Mouse (Mus musculus) midbrain, embryonic 15.5 days (tissue): ENCODE data around the gene Tdrd7. TPM values are rescaled to one million over a fixed set of nuclear protein-coding genes. Genes with fewer than 3 reads are reported as not detected.

Source experiments
- ATAC-seq: fragments of 200-750 bp; cut with Nextera tagmentation; replicated peaks from 2 replicates; pipeline ENCODE4 v1.8.0; 2017; ENCODE audit warnings: moderate TSS enrichment
- H3K27ac ChIP-seq: fragments of 300-500 bp; sonication (generic); 2 replicates; pipeline ENCODE4 v1.5.1; 2015; ENCODE audit warnings: mild to moderate bottlenecking, inconsistent platforms
- H3K27me3 ChIP-seq: fragments of 300-500 bp; sonication (generic); replicated peaks from 2 replicates; pipeline ENCODE4 v1.6.1; 2015; ENCODE audit warnings: inconsistent platforms
- H3K36me3 ChIP-seq: fragments of 300-500 bp; sonication (generic); replicated peaks from 2 replicates; pipeline ENCODE4 v1.6.1; 2015; ENCODE audit warnings: inconsistent platforms
- H3K4me1 ChIP-seq: fragments of 300-500 bp; sonication (generic); 2 replicates; pipeline ENCODE4 v1.6.1; 2015; ENCODE audit warnings: inconsistent platforms
- H3K4me2 ChIP-seq: fragments of 300-500 bp; sonication (generic); 2 replicates; pipeline ENCODE4 v1.6.1; 2015; ENCODE audit warnings: inconsistent platforms, mild to moderate bottlenecking, moderate library complexity
- H3K4me3 ChIP-seq: fragments of 300-500 bp; sonication (generic); 2 replicates; pipeline ENCODE4 v1.5.1; 2015; ENCODE audit warnings: mild to moderate bottlenecking, inconsistent platforms
- H3K9ac ChIP-seq: fragments of 300-500 bp; sonication (generic); 2 replicates; pipeline ENCODE4 v1.6.1; 2015; ENCODE audit warnings: mild to moderate bottlenecking, inconsistent platforms
- H3K9me3 ChIP-seq: fragments of 300-500 bp; sonication (generic); 2 replicates; pipeline ENCODE4 v1.6.1; 2016; ENCODE audit warnings: inconsistent platforms
- WGBS: fragments of 180-500 bp; shearing (Covaris S2); methylation state at CpG from one replicate; pipeline ENCODE4 v1.1.7; 2015; ENCODE audit warnings: mixed read lengths; 5-methylcytosine and 5-hydroxymethylcytosine counted together
- polyA plus RNA-seq: library from polyadenylated mRNA; unstranded; fragments of >200 nt; fragmentation: Nextera tagmentation; extraction: Ambion mirVana; gene quantifications from 2 replicates; pipeline ENCODE4 v1.2.1, GENCODE M21; 2015

The Tdrd7 gene
- 24.4 and 24.5 TPM in 2 replicates for polyA plus RNA-seq

GRCm38 (mm10) chr4:45964771-45965439, at the start of gene Tdrd7:
Gene Tdrd7, plus strand, starts transcription at chr4:45965334.
- Histone ChIP-seq H3K4me3 (no peak within 1 kb of the TSS), H3K4me1 (peaks cover 17% of the 10 kb centered on the region)
- 81% methylated on average over 10 of the region's 10 CpGs for WGBS

GRCm38 (mm10) chr4:45917091-45917490, 48.0 kb upstream of the Tdrd7 start:
- Histone ChIP-seq H3K27ac (no peak overlapping the region), H3K4me1 (no peaks in the 10 kb centered on the region), H3K9ac (no peak overlapping the region), H3K9me3 (no peaks in the 10 kb centered on the region), H3K4me3 (no peak overlapping the region), H3K36me3 (no peaks in the 10 kb centered on the region), H3K4me2 (no peak overlapping the region), H3K27me3 (no peaks in the 10 kb centered on the region)
- 70% methylated on average over 7 of the region's 7 CpGs for WGBS
- ATAC-seq = no peak

More at GRCm38 (mm10) chr4:45964771-45965439, at the start of gene Tdrd7:
- H3K9ac ChIP-seq = no peak within 1 kb of the TSS
- H3K4me2 ChIP-seq = no peak within 1 kb of the TSS
- H3K9me3 ChIP-seq = no peaks in the 10 kb centered on the region
- H3K27ac ChIP-seq = no peak within 1 kb of the TSS
- 0 out of 2 replicates have a peak, but pooled peaks cover 3% of the 10 kb centered on the region for H3K27me3 ChIP-seq
- ATAC-seq = no peak
- no peaks in the 10 kb centered on the region for H3K36me3 ChIP-seq

- no peaks in the 10 kb centered on the region for H3K4me1 ChIP-seq
- H3K4me3 ChIP-seq = no peak overlapping the region
- no peak for ATAC-seq
- 88% methylated on average over 10 of the region's 10 CpGs for WGBS
- no peaks in the 10 kb centered on the region for H3K36me3 ChIP-seq
- no peak overlapping the region for H3K9ac ChIP-seq
- H3K27me3 ChIP-seq = no peaks in the 10 kb centered on the region
- no peak overlapping the region for H3K4me2 ChIP-seq
- H3K27ac ChIP-seq = no peak overlapping the region
- H3K9me3 ChIP-seq = no peaks in the 10 kb centered on the region
These were observed 43.3 kb upstream of the Tdrd7 start for GRCm38 (mm10) chr4:45921663-45922435.

- ATAC-seq = no peak
- Histone ChIP-seq H3K36me3 (no peaks in the 10 kb centered on the region), H3K27me3 (no peaks in the 10 kb centered on the region), H3K9me3 (no peaks in the 10 kb centered on the region), H3K9ac (no peak overlapping the region), H3K4me1 (no peaks in the 10 kb centered on the region), H3K4me2 (no peak overlapping the region), H3K27ac (no peak overlapping the region), H3K4me3 (no peak overlapping the region)
- 91% methylated on average over 4 of the region's 4 CpGs for WGBS
These were observed 41.1 kb upstream of the Tdrd7 start for GRCm38 (mm10) chr4:45924011-45924410.

GRCm38 (mm10) chr4:45928561-45928960, 36.6 kb upstream of the Tdrd7 start:
- H3K9ac ChIP-seq = no peak overlapping the region
- no peaks in the 10 kb centered on the region for H3K9me3 ChIP-seq
- H3K4me3 ChIP-seq = no peak overlapping the region
- no peaks in the 10 kb centered on the region for H3K27me3 ChIP-seq
- H3K4me2 ChIP-seq = no peak overlapping the region
- H3K4me1 ChIP-seq = no peaks in the 10 kb centered on the region
- H3K36me3 ChIP-seq = no peaks in the 10 kb centered on the region
- no peak for ATAC-seq
- no peak overlapping the region for H3K27ac ChIP-seq
- 80% methylated on average over 4 of the region's 4 CpGs for WGBS

- no peak overlapping the region for H3K4me3 ChIP-seq
- no peak overlapping the region for H3K27ac ChIP-seq
- no peaks in the 10 kb centered on the region for H3K36me3 ChIP-seq
- no peaks in the 10 kb centered on the region for H3K9me3 ChIP-seq
- 0 out of 2 replicates have a peak overlapping the region, but pooled peaks have one; percentile 3 for H3K4me2 ChIP-seq
- no peak for ATAC-seq
- H3K4me1 ChIP-seq = no peaks in the 10 kb centered on the region
- H3K27me3 ChIP-seq = no peaks in the 10 kb centered on the region
- 31% methylated on average over 13 of the region's 13 CpGs for WGBS
- H3K9ac ChIP-seq = no peak overlapping the region
These were observed 23.5 kb upstream of the Tdrd7 start for GRCm38 (mm10) chr4:45941628-45942044.

- no peak overlapping the region for H3K4me3 ChIP-seq
- H3K27me3 ChIP-seq = no peaks in the 10 kb centered on the region
- H3K9me3 ChIP-seq = no peaks in the 10 kb centered on the region
- H3K36me3 ChIP-seq = no peaks in the 10 kb centered on the region
- ATAC-seq = no peak
- no peak overlapping the region for H3K4me2 ChIP-seq
- H3K4me1 ChIP-seq = no peaks in the 10 kb centered on the region
- WGBS = 73% methylated on average over 8 of the region's 8 CpGs
- no peak overlapping the region for H3K27ac ChIP-seq
- H3K9ac ChIP-seq = no peak overlapping the region
These were observed 17.4 kb upstream of the Tdrd7 start for GRCm38 (mm10) chr4:45947729-45948128.

GRCm38 (mm10) chr4:45949109-45949848, 15.9 kb upstream of the Tdrd7 start:
- Histone ChIP-seq H3K4me3 (no peak overlapping the region), H3K27me3 (no peaks in the 10 kb centered on the region), H3K9ac (no peak overlapping the region), H3K4me1 (no peaks in the 10 kb centered on the region), H3K27ac (no peak overlapping the region), H3K36me3 (no peaks in the 10 kb centered on the region), H3K9me3 (no peaks in the 10 kb centered on the region), H3K4me2 (no peak overlapping the region)
- no peak for ATAC-seq
- WGBS = 84% methylated on average over 7 of the region's 7 CpGs

GRCm38 (mm10) chr4:45951830-45952229, 13.3 kb upstream of the Tdrd7 start:
- Histone ChIP-seq H3K9ac (no peak overlapping the region), H3K27me3 (no peaks in the 10 kb centered on the region), H3K4me2 (no peak overlapping the region), H3K36me3 (no peaks in the 10 kb centered on the region), H3K4me3 (no peak overlapping the region), H3K4me1 (no peaks in the 10 kb centered on the region), H3K27ac (no peak overlapping the region), H3K9me3 (no peaks in the 10 kb centered on the region)
- ATAC-seq = no peak
- 94% methylated on average over 18 of the region's 18 CpGs for WGBS

- Histone ChIP-seq H3K27me3 (no peaks in the 10 kb centered on the region), H3K36me3 (no peaks in the 10 kb centered on the region), H3K9ac (no peak overlapping the region), H3K4me2 (no peak overlapping the region), H3K4me3 (no peak overlapping the region), H3K9me3 (no peaks in the 10 kb centered on the region), H3K4me1 (no peaks in the 10 kb centered on the region), H3K27ac (no peak overlapping the region)
- no peak for ATAC-seq
- 92% methylated on average over 23 of the region's 23 CpGs for WGBS
These were observed 11.9 kb upstream of the Tdrd7 start for GRCm38 (mm10) chr4:45953025-45953919.

- no peak overlapping the region for H3K9ac ChIP-seq
- H3K4me2 ChIP-seq = no peak overlapping the region
- ATAC-seq = no peak
- WGBS = 86% methylated on average over 4 of the region's 4 CpGs
- no peak overlapping the region for H3K27ac ChIP-seq
- no peak overlapping the region for H3K4me3 ChIP-seq
- no peaks in the 10 kb centered on the region for H3K36me3 ChIP-seq
- no peaks in the 10 kb centered on the region for H3K4me1 ChIP-seq
- H3K27me3 ChIP-seq = no peaks in the 10 kb centered on the region
- no peaks in the 10 kb centered on the region for H3K9me3 ChIP-seq
These were observed 9.9 kb upstream of the Tdrd7 start for GRCm38 (mm10) chr4:45955235-45955634.
